Mouse (Mus musculus) neural tube, embryonic 11.5 days (tissue): Measurements from ENCODE around the gene Atxn1. TPM values are rescaled to one million over a fixed set of nuclear protein-coding genes. Genes with fewer than 3 reads are reported as not detected.

Source experiments
- ATAC-seq: fragments of 200-750 bp; cut with Nextera tagmentation; 2 replicates; pipeline ENCODE4 v1.8.0; 2017; ENCODE audit warnings: moderate number of reproducible peaks, mild to moderate bottlenecking, moderate TSS enrichment, moderate library complexity; ENCODE audit not compliant: insufficient read depth, low FRiP score, low TSS enrichment
- DNase-seq: peaks from one replicate; pipeline ENCODE4 v3.0.0-alpha.2; 2015; ENCODE audit warnings: low spot score
- H3K27ac ChIP-seq: fragments of 300-500 bp; sonication (generic); 2 replicates; pipeline ENCODE4 v1.5.1; 2014; ENCODE audit warnings: low read depth, mild to moderate bottlenecking, low read length
- H3K27me3 ChIP-seq: fragments of 300-500 bp; sonication (generic); 2 replicates; pipeline ENCODE4 v1.6.1; 2014; ENCODE audit warnings: mild to moderate bottlenecking, low read length, mixed read lengths; ENCODE audit not compliant: control insufficient read depth, insufficient read depth
- H3K36me3 ChIP-seq: fragments of 300-500 bp; sonication (generic); 2 replicates; pipeline ENCODE4 v1.6.1; 2014; ENCODE audit warnings: mild to moderate bottlenecking, low read length, moderate library complexity, mixed read lengths; ENCODE audit not compliant: control insufficient read depth, insufficient read depth
- H3K4me1 ChIP-seq: fragments of 300-500 bp; sonication (generic); 2 replicates; pipeline ENCODE4 v1.6.1; 2014; ENCODE audit warnings: low read length, mixed read lengths; ENCODE audit not compliant: control insufficient read depth, insufficient read depth
- H3K4me2 ChIP-seq: fragments of 300-500 bp; sonication (generic); 2 replicates; pipeline ENCODE4 v1.6.1; 2014; ENCODE audit warnings: low read depth, mild to moderate bottlenecking, moderate library complexity
- H3K4me3 ChIP-seq: fragments of 300-500 bp; sonication (generic); 2 replicates; pipeline ENCODE4 v1.5.1; 2014; ENCODE audit warnings: low read depth, low read length
- H3K9ac ChIP-seq: fragments of 300-500 bp; sonication (generic); 2 replicates; pipeline ENCODE4 v1.6.1; 2014; ENCODE audit warnings: mild to moderate bottlenecking, low read length
- H3K9me3 ChIP-seq: fragments of 300-500 bp; sonication (generic); 2 replicates; pipeline ENCODE4 v1.6.1; 2016; ENCODE audit warnings: low read length; ENCODE audit not compliant: control insufficient read depth
- WGBS: fragments of 180-500 bp; shearing (Covaris S2); extraction: QIAGEN DNeasy Blood & Tissue Kit; methylation state at CpG from one replicate; pipeline ENCODE4 v1.1.7; 2014; 5-methylcytosine and 5-hydroxymethylcytosine counted together
- polyA plus RNA-seq: library from polyadenylated mRNA; unstranded; fragments of >200 nt; fragmentation: Nextera tagmentation; extraction: Ambion mirVana; gene quantifications from 2 replicates; pipeline ENCODE4 v1.2.1, GENCODE M21; 2014

Atxn1 gene
- polyA plus RNA-seq, 1 experiment from 2014 or later = 1.1 TPM

DNA sequence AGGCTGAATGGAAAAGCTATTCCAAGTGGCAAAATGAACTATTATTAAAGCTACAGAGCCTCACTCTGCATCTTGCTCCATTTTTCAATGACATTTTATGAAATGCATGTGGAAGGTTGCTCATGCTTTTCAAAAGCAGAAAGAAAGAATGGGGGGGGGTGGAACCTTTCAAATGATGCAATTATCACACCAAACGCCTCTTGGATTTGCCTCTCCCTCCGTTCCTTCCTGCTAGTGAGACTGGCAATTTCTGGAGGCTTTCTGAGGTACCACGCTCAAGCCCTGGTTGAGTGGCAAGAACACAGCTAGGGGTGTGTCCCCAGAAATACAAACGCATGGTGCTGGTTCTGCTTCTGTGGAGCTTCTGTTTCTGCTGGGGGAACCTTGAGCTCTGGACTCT is 60.4 kb downstream of the Atxn1 start:
- no peak for DNase-seq
- no peak overlapping the region for H3K4me2 ChIP-seq
- H3K4me1 ChIP-seq = no peaks in the 10 kb centered on the region
- no peak overlapping the region for H3K9ac ChIP-seq
- no peak for ATAC-seq
- H3K27me3 ChIP-seq = no peaks in the 10 kb centered on the region
- WGBS = 78% methylated on average over 4 of the region's 4 CpGs
- H3K27ac ChIP-seq = no peak overlapping the region
- H3K4me3 ChIP-seq = no peak overlapping the region
- no peaks in the 10 kb centered on the region for H3K36me3 ChIP-seq
- H3K9me3 ChIP-seq = no peaks in the 10 kb centered on the region

DNA sequence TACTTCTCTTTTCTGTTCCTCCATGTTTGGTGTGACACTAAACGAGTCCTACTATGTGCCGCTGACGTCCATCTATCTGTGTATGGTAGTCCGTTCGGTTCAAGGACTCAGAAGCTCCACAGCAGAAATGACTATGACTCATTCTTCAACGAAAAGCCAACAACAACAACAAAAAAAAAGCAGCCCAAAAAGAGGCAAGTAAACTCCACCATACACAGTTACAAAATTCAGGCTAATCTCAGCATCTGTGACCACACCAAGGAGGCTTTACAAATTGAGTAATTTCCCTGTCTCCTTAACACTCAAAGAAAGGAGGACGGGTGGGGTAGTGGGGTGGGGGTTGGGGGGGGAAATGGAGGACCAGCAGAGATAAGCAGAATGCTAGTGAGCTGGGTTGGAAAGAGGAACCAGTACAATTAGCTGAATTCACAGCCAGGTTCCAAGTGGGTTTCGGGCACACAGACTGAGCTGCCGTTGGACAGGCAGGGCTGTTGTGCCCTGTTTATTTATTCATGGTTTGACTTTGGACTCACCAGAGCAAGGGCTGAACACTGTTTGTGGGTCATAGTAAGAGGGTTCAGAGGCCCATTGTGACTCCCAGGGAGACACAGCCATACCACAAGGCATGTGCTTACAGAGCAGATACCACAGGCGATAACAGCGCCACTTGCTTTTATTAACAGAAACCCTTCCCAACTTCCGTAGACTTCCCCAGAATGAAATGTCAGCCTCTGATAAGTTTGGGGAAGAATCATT is 61.1 kb downstream of the Atxn1 start:
- ATAC-seq (no peak), DNase-seq (no peak)
- 88% methylated on average over 12 of the region's 12 CpGs for WGBS
- Histone ChIP-seq H3K4me3 (no peak overlapping the region), H3K27me3 (no peaks in the 10 kb centered on the region), H3K36me3 (no peaks in the 10 kb centered on the region), H3K9ac (no peak overlapping the region), H3K4me2 (no peak overlapping the region), H3K27ac (no peak overlapping the region), H3K9me3 (no peaks in the 10 kb centered on the region), H3K4me1 (no peaks in the 10 kb centered on the region)

DNA sequence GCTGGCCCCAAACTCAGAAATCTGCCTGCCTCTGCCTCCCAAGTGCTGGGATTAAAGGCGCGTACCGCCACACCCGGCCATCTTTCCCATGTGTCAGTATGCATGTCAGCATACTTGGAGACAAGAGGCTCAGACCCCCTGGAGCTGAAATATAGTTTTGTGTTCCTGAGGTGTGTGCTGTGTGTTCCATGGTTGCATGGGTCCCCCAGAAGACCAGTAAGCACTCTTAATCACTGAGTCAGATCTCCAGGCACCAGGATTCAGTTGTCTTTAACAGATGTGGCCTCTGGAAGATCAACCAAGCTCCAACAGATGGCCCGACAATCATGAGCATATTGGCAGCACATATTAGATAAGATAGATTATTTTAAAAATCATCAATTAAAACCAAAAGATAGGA is 62.4 kb downstream of the Atxn1 start:
- no peak for ATAC-seq
- Histone ChIP-seq H3K9ac (no peak overlapping the region), H3K27ac (no peak overlapping the region), H3K27me3 (no peaks in the 10 kb centered on the region), H3K4me1 (no peaks in the 10 kb centered on the region), H3K36me3 (no peaks in the 10 kb centered on the region), H3K9me3 (no peaks in the 10 kb centered on the region), H3K4me3 (no peak overlapping the region), H3K4me2 (no peak overlapping the region)
- DNase-seq = no peak
- 96% methylated on average over 5 of the region's 5 CpGs for WGBS

DNA sequence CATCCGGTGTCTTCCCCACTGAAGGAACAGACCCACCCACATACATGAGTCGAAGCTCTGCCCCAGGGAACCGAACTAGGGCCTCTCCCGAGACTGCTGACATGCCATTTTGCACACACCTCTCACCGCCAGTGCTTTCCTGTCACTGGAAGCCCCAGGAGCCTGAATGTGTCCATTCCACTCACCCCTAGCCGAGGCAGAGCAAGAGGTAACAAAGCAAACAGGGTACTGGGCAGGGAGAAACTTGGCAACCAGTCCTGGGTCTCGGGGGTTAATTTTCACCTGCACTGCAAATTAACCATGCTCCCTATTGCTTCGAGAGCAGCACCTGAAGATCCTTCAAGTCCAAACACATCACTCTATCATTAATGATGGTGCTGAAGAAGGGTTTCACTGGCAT is 64.0 kb downstream of the Atxn1 start:
- Histone ChIP-seq H3K27me3 (no peaks in the 10 kb centered on the region), H3K4me3 (no peak overlapping the region), H3K9me3 (no peaks in the 10 kb centered on the region), H3K36me3 (no peaks in the 10 kb centered on the region), H3K9ac (no peak overlapping the region), H3K4me2 (no peak overlapping the region), H3K27ac (no peak overlapping the region), H3K4me1 (no peaks in the 10 kb centered on the region)
- 89% methylated on average over 8 of the region's 8 CpGs for WGBS
- no peak for ATAC-seq
- DNase-seq = no peak

DNA sequence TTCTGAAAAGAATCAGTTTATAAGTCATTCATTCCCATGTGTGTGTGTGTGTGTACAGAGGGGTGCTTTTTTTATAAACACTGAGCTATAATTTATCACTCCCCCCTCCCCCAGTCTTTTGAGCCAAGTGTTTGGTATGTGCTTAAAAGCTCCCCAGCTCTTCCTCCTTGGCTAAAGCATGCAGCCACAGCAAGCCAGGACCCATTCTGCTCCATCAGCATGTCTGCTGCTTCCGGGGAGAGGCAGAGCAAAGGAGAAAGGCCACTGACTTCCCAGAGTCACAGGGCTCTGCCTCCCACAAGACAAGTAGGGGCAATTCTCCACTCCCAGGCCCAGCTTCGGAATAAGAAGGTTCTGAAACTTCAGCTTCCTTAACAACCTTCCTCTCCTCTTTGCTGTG is 67.2 kb downstream of the Atxn1 start:
- 51% methylated on average over 2 of the region's 2 CpGs for WGBS

DNA sequence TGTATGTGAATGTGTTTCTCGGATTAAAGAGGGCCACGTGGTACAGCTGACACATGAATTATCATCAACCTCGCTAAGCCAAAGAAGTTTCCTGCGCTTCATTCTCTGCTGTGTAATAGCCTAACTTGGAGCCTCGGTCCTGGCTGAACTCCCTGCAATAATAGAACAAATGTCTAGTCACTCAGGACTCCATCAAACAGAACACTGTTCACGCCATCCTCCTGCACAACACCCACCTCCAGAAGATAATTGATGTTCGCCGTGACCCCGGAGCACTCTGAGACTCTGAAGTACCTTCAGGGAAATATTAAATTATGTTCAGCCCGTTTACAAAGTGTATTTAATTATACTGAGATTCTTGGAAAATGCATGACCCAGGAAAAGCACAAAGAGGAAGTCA is 70.0 kb downstream of the Atxn1 start:
- no peaks in the 10 kb centered on the region for H3K36me3 ChIP-seq
- H3K27me3 ChIP-seq = no peaks in the 10 kb centered on the region
- DNase-seq (no peak), ATAC-seq (no peak)
- no peak overlapping the region for H3K9ac ChIP-seq
- H3K27ac ChIP-seq = no peak overlapping the region
- H3K9me3 ChIP-seq = no peaks in the 10 kb centered on the region
- H3K4me2 ChIP-seq = no peak overlapping the region
- H3K4me3 ChIP-seq = no peak overlapping the region
- no peaks in the 10 kb centered on the region for H3K4me1 ChIP-seq
- 63% methylated on average over 10 of the region's 10 CpGs for WGBS

More for the DNA sequence above, 67.2 kb downstream of the Atxn1 start:
- DNase-seq = no peak
- H3K4me3 ChIP-seq = no peak overlapping the region
- no peaks in the 10 kb centered on the region for H3K4me1 ChIP-seq
- ATAC-seq = no peak
- H3K9ac ChIP-seq = no peak overlapping the region
- no peak overlapping the region for H3K27ac ChIP-seq
- H3K27me3 ChIP-seq = no peaks in the 10 kb centered on the region
- H3K4me2 ChIP-seq = no peak overlapping the region
- H3K36me3 ChIP-seq = no peaks in the 10 kb centered on the region
- H3K9me3 ChIP-seq = no peaks in the 10 kb centered on the region

DNA sequence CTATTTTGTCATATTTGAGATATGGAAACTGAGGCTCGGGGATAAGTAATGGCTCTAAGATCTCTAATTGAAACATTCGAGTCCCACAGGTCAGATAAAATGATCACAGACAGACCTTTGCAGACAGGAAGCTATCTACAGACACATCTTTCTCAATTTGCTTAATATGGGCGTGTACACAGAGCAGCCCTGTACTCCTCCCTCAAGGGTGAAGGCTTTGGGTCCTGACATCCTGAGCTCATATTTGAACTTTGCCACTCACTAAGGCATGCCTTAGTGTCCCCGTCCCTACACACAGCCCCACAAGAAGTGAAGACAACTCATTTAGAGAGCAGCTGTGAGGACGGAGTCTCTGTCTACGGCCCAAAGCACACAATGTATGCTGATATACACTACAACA is 70.6 kb downstream of the Atxn1 start:
- no peaks in the 10 kb centered on the region for H3K4me1 ChIP-seq
- H3K27me3 ChIP-seq = no peaks in the 10 kb centered on the region
- no peaks in the 10 kb centered on the region for H3K36me3 ChIP-seq
- WGBS = 89% methylated on average over 6 of the region's 6 CpGs
- H3K9me3 ChIP-seq = no peaks in the 10 kb centered on the region
- ATAC-seq = no peak
- H3K9ac ChIP-seq = no peak overlapping the region
- DNase-seq = no peak
- H3K4me2 ChIP-seq = no peak overlapping the region
- no peak overlapping the region for H3K27ac ChIP-seq
- H3K4me3 ChIP-seq = no peak overlapping the region

DNA sequence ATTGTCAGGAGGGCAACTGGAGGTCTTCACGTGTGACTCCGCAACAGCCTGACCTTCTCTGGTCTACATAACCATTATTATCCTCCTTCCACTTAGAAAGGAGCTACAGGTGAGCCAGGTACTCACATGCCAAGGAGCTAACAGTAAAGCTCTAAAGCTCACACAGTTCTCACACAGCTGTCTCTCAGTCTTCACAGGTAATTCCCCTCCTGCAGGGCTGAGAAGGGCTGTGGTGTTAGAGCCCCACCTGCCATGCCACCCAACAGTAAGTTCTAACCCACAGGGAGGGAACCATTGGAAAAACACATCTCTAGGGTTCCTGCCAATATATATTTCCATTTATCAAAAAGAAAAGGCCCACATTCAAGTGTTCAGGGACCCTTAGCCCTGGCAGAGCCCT is 73.7 kb downstream of the Atxn1 start:
- Histone ChIP-seq H3K4me2 (no peak overlapping the region), H3K9me3 (no peaks in the 10 kb centered on the region), H3K4me3 (no peak overlapping the region), H3K9ac (no peak overlapping the region), H3K27ac (no peak overlapping the region), H3K27me3 (no peaks in the 10 kb centered on the region), H3K4me1 (no peaks in the 10 kb centered on the region), H3K36me3 (no peaks in the 10 kb centered on the region)
- 76% methylated on average over 2 of the region's 2 CpGs for WGBS
- ATAC-seq (no peak), DNase-seq (no peak)

DNA sequence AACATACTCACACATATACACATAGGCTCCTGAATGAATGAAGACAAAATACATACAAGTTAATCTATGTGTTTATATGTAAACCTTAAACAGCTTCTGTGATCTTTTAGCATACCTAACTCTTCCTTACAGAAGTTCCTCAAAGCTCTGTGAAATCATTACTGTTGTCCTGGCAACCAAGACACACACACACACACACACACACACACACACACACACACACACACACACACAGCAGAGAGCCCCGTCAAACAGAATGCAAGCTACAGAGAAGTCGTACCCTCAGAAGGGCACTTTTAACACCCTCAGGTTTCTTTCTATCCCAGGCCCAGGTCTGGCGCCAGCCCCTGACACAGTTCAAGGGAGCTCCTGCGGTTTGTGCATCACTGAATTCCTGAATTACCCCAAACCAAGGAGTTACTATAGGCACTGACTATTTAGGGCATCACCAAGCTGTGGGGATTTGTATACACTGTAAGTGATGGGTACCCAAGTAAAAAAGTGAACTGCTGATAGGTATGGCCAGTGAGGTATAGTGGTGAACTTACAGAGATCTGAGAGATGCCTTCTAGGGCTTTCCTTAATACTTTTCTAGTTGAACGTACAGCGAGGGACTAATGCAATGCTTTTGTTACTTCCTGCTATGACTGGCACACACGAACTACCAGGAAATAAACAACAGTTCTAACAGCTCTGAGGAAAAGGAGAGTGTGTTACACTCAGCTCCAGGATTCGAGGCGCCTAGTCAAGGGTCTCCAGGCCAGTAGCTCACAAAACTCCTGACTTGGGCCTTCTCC is 75.7 kb downstream of the Atxn1 start:
- no peaks in the 10 kb centered on the region for H3K36me3 ChIP-seq
- ATAC-seq = no peak
- H3K9me3 ChIP-seq = no peaks in the 10 kb centered on the region
- H3K27me3 ChIP-seq = no peaks in the 10 kb centered on the region
- no peak overlapping the region for H3K27ac ChIP-seq
- H3K9ac ChIP-seq = no peak overlapping the region
- 76% methylated on average over 9 of the region's 9 CpGs for WGBS
- DNase-seq = no peak
- no peak overlapping the region for H3K4me2 ChIP-seq
- no peaks in the 10 kb centered on the region for H3K4me1 ChIP-seq
- H3K4me3 ChIP-seq = no peak overlapping the region
